Mouse (Mus musculus): ENCODE measurements at regions not wholly inside any gene's neighbourhood (a gene's known extent, or its start where the extent isn't known, plus 50 kb on each side); places are given as distances from the start of the nearest gene placed in this dataset.

DNA sequence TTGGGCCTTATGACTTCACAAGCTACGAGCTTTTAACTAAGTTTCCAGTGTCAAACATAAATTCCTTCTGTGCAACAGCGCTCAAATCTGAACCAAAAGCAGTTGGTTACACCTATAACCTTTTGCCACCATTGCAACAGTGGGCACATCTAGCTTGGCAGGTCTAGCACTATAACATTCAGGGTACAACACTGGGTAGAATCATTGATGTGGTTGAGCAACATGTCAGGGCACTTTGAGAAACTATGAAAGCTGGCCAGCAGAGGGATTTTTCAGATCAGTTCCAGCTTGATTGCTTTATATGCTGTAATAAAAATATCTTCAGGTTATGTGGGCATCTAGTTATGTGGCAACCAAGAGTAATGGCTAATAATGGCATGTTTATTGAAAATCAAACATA, 63.8 kb upstream of the Slc7a11 start:
- DNase-seq = no peak
